ENCODE assay signal across 9 mouse cellular contexts in the genomic region with DNA sequence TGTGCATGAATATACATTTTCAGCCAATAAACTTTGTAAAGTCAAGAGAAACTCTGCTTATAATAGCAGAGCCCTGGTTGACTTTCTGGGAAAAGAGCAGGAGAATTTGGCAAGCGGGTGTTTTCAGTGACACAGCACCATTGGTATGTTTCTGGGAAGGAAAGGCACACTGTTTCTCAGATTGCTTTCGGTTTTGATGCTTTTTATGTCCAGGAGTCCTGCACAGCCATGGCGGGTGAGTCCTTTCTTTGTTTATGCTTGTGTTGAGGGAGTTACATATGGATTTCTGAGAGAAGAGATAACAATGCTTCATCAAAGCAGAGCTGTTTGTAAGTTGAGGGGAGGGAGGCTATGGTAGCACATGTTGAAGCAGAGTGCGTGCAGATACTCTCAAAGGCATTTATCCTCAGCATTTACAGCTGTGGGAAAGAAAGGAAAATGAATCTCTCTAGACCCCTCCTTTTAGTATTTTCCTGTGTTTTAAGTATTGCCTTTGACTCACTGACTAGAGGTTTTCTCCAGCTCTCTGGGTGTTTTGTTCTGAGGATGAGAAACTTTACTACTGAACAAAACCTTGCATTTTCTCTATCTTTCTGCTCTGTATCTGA. TPM values are rescaled to one million over a fixed set of nuclear protein-coding genes. Genes with fewer than 3 reads are reported as not detected.
DNase-seq lines count a peak whose midpoint lies in the region; ATAC-seq lines count a peak whose summit lies in the region.
"Had no signal": no experiment of that assay in that cellular context is flagged by ENCODE, and none has a peak within 500 bp of the region (broad histone marks: within the 10 kb centered on the region; RNA-seq: fewer than 3 reads in every experiment).

Gene Casp12 (plus strand): TSS at position 140 of the 608 bp plus-strand sequence.

- H3K27me3 ChIP-seq in lung, embryonic 16.5 days (ENCODE audit: control insufficient read depth, insufficient read depth, low read depth, low read length), result no peaks in the 10 kb centered on the region
- H3K27me3 ChIP-seq in hindbrain, embryonic 13.5 days, result no peaks in the 10 kb centered on the region

- H3K9me3 ChIP-seq in lung, embryonic 16.5 days (ENCODE audit: control insufficient read depth, low read length), result no peaks in the 10 kb centered on the region
- no peaks in the 10 kb centered on the region for H3K9me3 ChIP-seq in hindbrain, embryonic 13.5 days

- H3K9ac ChIP-seq in lung, embryonic 16.5 days (ENCODE audit: low read length), result no peak within 1 kb of the TSS
- H3K9ac ChIP-seq in hindbrain, embryonic 13.5 days, result no peak within 1 kb of the TSS
- H3K9ac ChIP-seq: forebrain, postnatal 0 days had no signal

- H3K27ac ChIP-seq in lung, embryonic 16.5 days (ENCODE audit: low read length), result peak within 1 kb of the TSS; percentile 45; the same call in 1 of the 2 replicates
- no peak within 1 kb of the TSS for H3K27ac ChIP-seq in hindbrain, embryonic 13.5 days

- no peaks in the 10 kb centered on the region for H3K4me1 ChIP-seq in lung, embryonic 16.5 days (replicated peaks; ENCODE audit: control insufficient read depth, insufficient read depth, low read length)
- no peaks in the 10 kb centered on the region for H3K4me1 ChIP-seq in hindbrain, embryonic 13.5 days (replicated peaks)

- no peak for ATAC-seq in lung, embryonic 16.5 days (ENCODE audit: low read depth)
- ATAC-seq in hindbrain, embryonic 13.5 days (ENCODE audit: low FRiP score), result no peak
- ATAC-seq: forebrain, postnatal 0 days had no signal

- DNase-seq in 3T3-L1 (ENCODE audit: low read depth, low spot score), result peak; percentile 88
- DNase-seq in adrenal gland, postnatal 14 days, result peak; percentile 36
- peak; percentile 24 to 37 for DNase-seq in heart, postnatal 14 days
- DNase-seq in thymus, postnatal 0 days (ENCODE audit: low spot score), result no peak
- no peak for DNase-seq in frontal cortex, postnatal 10 days (ENCODE audit: low spot score in 2 of 2)
- DNase-seq in frontal cortex, postnatal 14 days (ENCODE audit: low spot score in 2 of 2), result no peak
- DNase-seq: forebrain, postnatal 0 days had no signal

- 0 out of 2 replicates have a peak within 1 kb of the TSS, but pooled peaks have one; percentile 5 for H3K4me3 ChIP-seq in lung, embryonic 16.5 days (ENCODE audit: low read length)
- no peak within 1 kb of the TSS for H3K4me3 ChIP-seq in hindbrain, embryonic 13.5 days

- H3K36me3 ChIP-seq in lung, embryonic 16.5 days (ENCODE audit: control insufficient read depth, insufficient read depth, low read length), result no peaks in the 10 kb centered on the region
- no peaks in the 10 kb centered on the region for H3K36me3 ChIP-seq in hindbrain, embryonic 13.5 days

- 35% methylated on average over 4 of the region's 4 CpGs for WGBS in lung, embryonic 16.5 days
- WGBS in hindbrain, embryonic 13.5 days, result 71% methylated on average over 4 of the region's 4 CpGs

- H3K4me2 ChIP-seq in lung, embryonic 16.5 days (ENCODE audit: low read depth, low read length), result no peak within 1 kb of the TSS
- H3K4me2 ChIP-seq in hindbrain, embryonic 13.5 days, result no peak within 1 kb of the TSS

- intact Hi-C loops in heart, postnatal 14 days (cut with DNase I), result no loop called here

RNA-seq across cellular contexts. Expression of gene Casp12, which starts in this region (rescaled TPM):
- 13.9 and 15.3 TPM in 2 replicates for total RNA-seq in adrenal gland, postnatal 14 days (2021)
- 1 to 10 TPM; 5.6 to 7.0 TPM for total RNA-seq in heart, postnatal 14 days (2021)
- polyA plus RNA-seq in lung, embryonic 16.5 days (2015; fragmentation: Nextera tagmentation; extraction: Ambion mirVana), result 2.7 and 3.0 TPM in 2 replicates
- 0.25 and 0.65 TPM in 2 replicates for polyA plus RNA-seq in hindbrain, embryonic 13.5 days (2015; fragmentation: Nextera tagmentation; extraction: Ambion mirVana)
- 6.9 and 7.5 TPM in 2 replicates for polyA plus RNA-seq in thymus, postnatal 0 days (2015; fragmentation: Nextera tagmentation; extraction: Ambion mirVana)

Comparison
In these comparisons a context has a peak if more than half of its experiments do, and no peak if none do; other contexts are left out.
1. DNase-seq: peak in 3T3-L1 (single experiment), adrenal gland, postnatal 14 days (single experiment) and heart, postnatal 14 days (2 of 2); none in thymus, postnatal 0 days (single experiment), frontal cortex, postnatal 10 days (0 of 2) and frontal cortex, postnatal 14 days (0 of 2).